Mouse (Mus musculus) heart, embryonic 13.5 days (tissue): Measurements from ENCODE around the gene Nek11. TPM values are rescaled to one million over a fixed set of nuclear protein-coding genes. Genes with fewer than 3 reads are reported as not detected.

ENCODE experiments used
- ATAC-seq: fragments of 200-750 bp; cut with Nextera tagmentation; 2 replicates; pipeline ENCODE4 v1.8.0; 2017; ENCODE audit warnings: moderate TSS enrichment; ENCODE audit not compliant: insufficient number of reproducible peaks, low FRiP score, low TSS enrichment; ENCODE audit errors: extremely low read depth
- H3K27ac ChIP-seq: fragments of 300-500 bp; sonication (generic); replicated peaks from 2 replicates; pipeline ENCODE4 v1.5.1; 2015; ENCODE audit warnings: moderate library complexity, mild to moderate bottlenecking, inconsistent platforms
- H3K27me3 ChIP-seq: fragments of 300-500 bp; sonication (generic); replicated peaks from 2 replicates; pipeline ENCODE4 v1.6.1; 2015; ENCODE audit warnings: mild to moderate bottlenecking, inconsistent platforms
- H3K36me3 ChIP-seq: fragments of 300-500 bp; sonication (generic); 2 replicates; pipeline ENCODE4 v1.6.1; 2015; ENCODE audit warnings: mild to moderate bottlenecking, inconsistent platforms
- H3K4me1 ChIP-seq: fragments of 300-500 bp; sonication (generic); 2 replicates; pipeline ENCODE4 v1.6.1; 2015; ENCODE audit warnings: inconsistent platforms
- H3K4me2 ChIP-seq: fragments of 300-500 bp; sonication (generic); 2 replicates; pipeline ENCODE4 v1.6.1; 2015; ENCODE audit warnings: inconsistent platforms, mild to moderate bottlenecking, moderate library complexity
- H3K4me3 ChIP-seq: fragments of 300-500 bp; sonication (generic); 2 replicates; pipeline ENCODE4 v1.5.1; 2015; ENCODE audit warnings: moderate library complexity, mild to moderate bottlenecking, inconsistent platforms
- H3K9ac ChIP-seq: fragments of 300-500 bp; sonication (generic); 2 replicates; pipeline ENCODE4 v1.6.1; 2015; ENCODE audit warnings: inconsistent platforms, mild to moderate bottlenecking, moderate library complexity
- H3K9me3 ChIP-seq: fragments of 300-500 bp; sonication (generic); 2 replicates; pipeline ENCODE4 v1.6.1; 2016; ENCODE audit warnings: inconsistent platforms
- WGBS: fragments of 180-500 bp; shearing (Covaris S2); methylation state at CpG from one replicate; pipeline ENCODE4 v1.1.7; 2015; ENCODE audit warnings: mixed read lengths; 5-methylcytosine and 5-hydroxymethylcytosine counted together
- polyA plus RNA-seq: library from polyadenylated mRNA; unstranded; fragments of >200 nt; fragmentation: Nextera tagmentation; extraction: Ambion mirVana; gene quantifications from 2 replicates; pipeline ENCODE4 v1.2.1, GENCODE M21; 2015

Nek11 gene
- polyA plus RNA-seq: 0.10 and 0.23 TPM in 2 replicates

- H3K4me2 ChIP-seq: peak within 1 kb of the TSS; percentile 77
- under 1% methylated on average over 44 of the region's 44 CpGs for WGBS
Observed at GRCm38 (mm10) chr9:105395218-105395627, at the start of gene Nek11, which contains the start of gene Aste1. TSS of gene Nek11 (minus strand) at chr9:105395524. TSS of gene Aste1 (plus strand) at chr9:105395392.

GRCm38 (mm10) chr9:105408549-105408948, 13.2 kb upstream of the Nek11 start:
- Histone ChIP-seq H3K4me3 (no peak overlapping the region), H3K27me3 (no peaks in the 10 kb centered on the region), H3K36me3 (peaks cover 77% of the 10 kb centered on the region), H3K9me3 (no peaks in the 10 kb centered on the region), H3K4me2 (no peak overlapping the region), H3K4me1 (no peaks in the 10 kb centered on the region), H3K9ac (no peak overlapping the region), H3K27ac (no peak overlapping the region)
- ATAC-seq: no peak
- WGBS: 88% methylated on average over 6 of the region's 6 CpGs

More at GRCm38 (mm10) chr9:105395218-105395627, at the start of gene Nek11, which contains the start of gene Aste1:
- Histone ChIP-seq H3K4me3 (peak within 1 kb of the TSS; percentile 70), H3K9ac (peak within 1 kb of the TSS; percentile 87), H3K27ac (peak within 1 kb of the TSS; percentile 96), H3K4me1 (peaks cover 45% of the 10 kb centered on the region), H3K36me3 (peaks cover 34% of the 10 kb centered on the region), H3K9me3 (no peaks in the 10 kb centered on the region), H3K27me3 (peaks cover 4% of the 10 kb centered on the region; the same call in 1 of the 2 replicates)
- peak; percentile 96 for ATAC-seq

DNA sequence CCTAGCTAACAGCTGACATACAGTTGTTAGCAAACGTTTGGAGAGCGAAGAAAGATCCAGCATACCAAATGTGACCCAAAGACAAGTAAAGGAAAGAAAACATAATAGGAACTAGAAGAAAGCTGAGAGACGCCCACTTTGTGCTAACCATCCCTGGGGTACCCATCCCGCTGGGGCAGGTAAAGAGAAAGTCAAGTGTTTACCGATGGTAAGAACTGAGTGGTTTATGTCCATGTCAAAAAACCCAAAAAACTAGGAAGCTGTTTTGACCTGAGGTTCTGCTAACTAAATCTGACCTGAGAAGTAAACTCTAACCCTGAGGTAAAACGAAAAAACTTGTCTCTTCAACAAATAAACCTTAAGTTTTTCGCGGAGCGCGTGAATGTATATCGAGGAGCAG, 604 bp downstream of the Nek11 start:
- H3K9ac ChIP-seq: peak overlapping the region; percentile 58; the same call in 1 of the 2 replicates
- 12% methylated on average over 11 of the region's 11 CpGs for WGBS

DNA sequence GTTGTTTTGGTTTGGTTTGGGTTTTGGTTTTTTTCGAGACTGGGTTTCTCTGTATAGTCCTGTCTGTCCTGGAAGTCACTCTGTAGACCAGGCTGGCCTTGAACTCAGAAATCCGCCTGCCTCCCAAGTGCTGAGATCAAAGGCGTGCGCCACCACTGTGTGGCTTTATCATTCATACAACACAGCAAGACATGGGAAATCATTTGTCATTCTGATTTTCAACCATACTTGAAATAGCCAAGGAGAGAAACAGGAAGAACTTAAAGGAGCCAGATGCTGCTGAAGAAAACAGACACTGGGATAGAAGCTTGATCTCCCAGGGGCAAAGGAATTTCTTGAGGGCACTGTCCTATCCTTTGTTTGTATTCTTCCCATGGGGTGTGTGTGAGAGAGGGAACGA, 4.7 kb downstream of the Nek11 start:
- Histone ChIP-seq H3K4me2 (no peak overlapping the region), H3K27me3 (peaks cover 5% of the 10 kb centered on the region; the same call in 1 of the 2 replicates), H3K9ac (no peak overlapping the region), H3K27ac (no peak overlapping the region), H3K36me3 (no peaks in the 10 kb centered on the region), H3K9me3 (no peaks in the 10 kb centered on the region), H3K4me1 (peaks cover 4% of the 10 kb centered on the region; the same call in 1 of the 2 replicates), H3K4me3 (no peak overlapping the region)
- ATAC-seq: no peak
- 52% methylated on average over 5 of the region's 5 CpGs for WGBS

More for the DNA sequence above, 604 bp downstream of the Nek11 start:
- Histone ChIP-seq H3K27ac (no peak overlapping the region), H3K9me3 (no peaks in the 10 kb centered on the region), H3K36me3 (peaks cover 29% of the 10 kb centered on the region), H3K4me3 (peak overlapping the region; percentile 70), H3K4me1 (peaks cover 40% of the 10 kb centered on the region), H3K27me3 (peaks cover 5% of the 10 kb centered on the region; the same call in 1 of the 2 replicates), H3K4me2 (peak overlapping the region; percentile 77)
- no peak for ATAC-seq

GRCm38 (mm10) chr9:105389289-105389688, 6.0 kb downstream of the Nek11 start:
- 15% methylated on average over 4 of the region's 4 CpGs for WGBS

DNA sequence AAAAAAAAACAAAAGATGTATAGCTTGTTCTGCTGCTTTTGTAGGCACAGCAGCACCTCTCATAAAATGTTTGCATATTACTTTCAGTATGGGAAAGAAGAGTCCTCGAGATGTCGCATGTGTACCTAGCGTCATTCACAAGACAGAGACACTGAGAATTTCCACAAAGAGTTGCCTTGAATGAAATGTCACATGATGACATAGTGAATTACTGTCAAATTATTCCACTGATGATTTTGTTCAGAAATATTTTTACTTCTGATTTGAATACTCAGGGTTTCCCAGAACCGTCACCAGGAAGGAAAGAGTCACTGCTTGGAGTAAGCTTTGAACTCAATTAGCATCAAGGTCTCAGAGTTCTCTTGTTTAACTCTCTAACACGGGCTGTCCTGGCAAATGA, 7.9 kb downstream of the Nek11 start:
- Histone ChIP-seq H3K36me3 (no peaks in the 10 kb centered on the region), H3K27me3 (0 out of 2 replicates have a peak, but pooled peaks cover 5% of the 10 kb centered on the region), H3K4me1 (no peaks in the 10 kb centered on the region), H3K4me2 (no peak overlapping the region), H3K9ac (no peak overlapping the region), H3K9me3 (no peaks in the 10 kb centered on the region), H3K27ac (no peak overlapping the region), H3K4me3 (no peak overlapping the region)
- no peak for ATAC-seq
- 73% methylated on average over 5 of the region's 5 CpGs for WGBS

More at GRCm38 (mm10) chr9:105389289-105389688, 6.0 kb downstream of the Nek11 start:
- Histone ChIP-seq H3K9ac (no peak overlapping the region), H3K27ac (no peak overlapping the region), H3K27me3 (peaks cover 5% of the 10 kb centered on the region; the same call in 1 of the 2 replicates), H3K4me2 (no peak overlapping the region), H3K4me3 (no peak overlapping the region), H3K4me1 (no peaks in the 10 kb centered on the region), H3K36me3 (no peaks in the 10 kb centered on the region), H3K9me3 (no peaks in the 10 kb centered on the region)
- no peak for ATAC-seq

DNA sequence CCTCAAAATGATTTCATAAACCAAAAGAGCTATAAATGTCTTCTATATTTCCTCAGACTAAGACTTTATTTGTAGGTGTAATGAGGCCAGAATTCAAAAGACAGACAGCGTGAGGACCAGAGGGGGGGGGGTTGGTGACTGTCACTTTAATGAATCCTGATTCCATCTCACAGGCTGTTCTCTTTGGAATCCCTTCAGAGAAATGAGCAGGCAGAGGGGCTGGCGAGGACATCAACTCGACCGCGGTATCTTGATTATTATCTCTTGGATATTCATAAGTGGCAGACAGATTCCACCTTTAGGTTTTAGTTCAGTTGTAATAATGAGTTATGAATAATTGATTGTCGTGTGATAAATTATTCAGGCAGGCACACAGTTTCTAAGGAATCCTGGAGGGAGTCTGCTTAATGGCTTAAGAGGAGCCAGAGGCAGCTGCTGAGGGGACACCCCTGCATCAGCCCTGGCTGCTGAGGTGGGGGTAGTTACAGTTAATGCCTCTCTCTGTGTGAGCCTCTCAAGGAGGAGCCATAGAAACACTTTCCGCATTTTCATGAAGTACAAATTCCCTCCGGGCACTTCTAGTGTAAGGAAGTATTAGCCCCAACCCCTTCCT, 15.7 kb downstream of the Nek11 start:
- no peak overlapping the region for H3K4me2 ChIP-seq
- WGBS: 79% methylated on average over 8 of the region's 8 CpGs
- H3K27me3 ChIP-seq: no peaks in the 10 kb centered on the region
- H3K9ac ChIP-seq: no peak overlapping the region
- no peak for ATAC-seq
- no peaks in the 10 kb centered on the region for H3K4me1 ChIP-seq
- no peaks in the 10 kb centered on the region for H3K36me3 ChIP-seq
- no peak overlapping the region for H3K27ac ChIP-seq
- H3K9me3 ChIP-seq: no peaks in the 10 kb centered on the region
- no peak overlapping the region for H3K4me3 ChIP-seq

DNA sequence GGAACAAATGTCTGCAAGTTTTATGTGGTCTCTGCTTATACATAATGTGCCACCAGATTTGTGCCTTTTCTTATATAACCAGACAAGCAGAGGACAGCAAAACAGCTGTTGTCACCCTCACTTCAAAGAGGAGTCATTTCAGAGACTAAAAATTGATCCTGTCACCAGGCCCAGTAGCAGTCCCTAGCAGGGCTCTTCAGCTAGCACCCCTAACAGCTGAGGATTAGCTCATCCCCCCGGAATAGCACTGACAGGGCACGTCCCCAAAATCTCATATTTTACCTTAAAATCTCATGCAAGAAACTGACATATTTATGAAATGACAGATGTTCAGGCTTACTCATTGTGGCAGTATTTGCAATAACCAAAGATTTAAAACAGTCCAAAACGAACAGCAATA, 17.7 kb downstream of the Nek11 start:
- Histone ChIP-seq H3K4me3 (no peak overlapping the region), H3K36me3 (no peaks in the 10 kb centered on the region), H3K9ac (no peak overlapping the region), H3K4me2 (no peak overlapping the region), H3K4me1 (no peaks in the 10 kb centered on the region), H3K9me3 (no peaks in the 10 kb centered on the region), H3K27me3 (no peaks in the 10 kb centered on the region; the same call in 1 of the 2 replicates), H3K27ac (no peak overlapping the region)
- no peak for ATAC-seq
- 60% methylated on average over 3 of the region's 3 CpGs for WGBS

DNA sequence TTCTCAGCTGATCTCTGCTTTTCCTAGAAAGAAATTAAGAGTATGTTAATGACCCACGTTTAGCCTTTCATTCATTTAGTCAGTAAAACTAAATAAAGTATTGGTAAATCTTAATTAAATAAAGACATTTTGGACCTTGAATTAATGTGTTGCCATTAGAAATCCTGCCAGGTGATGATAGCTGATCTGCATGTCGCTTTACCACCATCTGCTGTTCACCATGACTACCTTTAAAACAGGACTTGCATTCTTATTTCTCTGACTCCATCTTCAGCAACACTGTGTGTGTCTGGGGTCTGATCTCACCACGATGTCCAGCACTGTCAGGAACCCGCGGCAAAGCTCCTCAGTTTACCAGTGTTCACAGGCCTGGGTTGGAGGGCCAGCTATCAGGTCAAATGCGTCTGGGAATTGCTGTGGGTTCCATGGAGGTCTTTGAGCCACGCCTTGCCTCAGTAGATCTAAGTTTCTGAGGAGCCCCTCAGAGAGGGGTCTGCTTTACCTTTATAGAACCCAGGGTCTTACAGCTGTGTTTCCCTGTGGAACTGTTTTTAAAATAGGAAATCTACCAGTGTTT, 18.3 kb downstream of the Nek11 start:
- ATAC-seq: no peak
- no peaks in the 10 kb centered on the region for H3K36me3 ChIP-seq

DNA sequence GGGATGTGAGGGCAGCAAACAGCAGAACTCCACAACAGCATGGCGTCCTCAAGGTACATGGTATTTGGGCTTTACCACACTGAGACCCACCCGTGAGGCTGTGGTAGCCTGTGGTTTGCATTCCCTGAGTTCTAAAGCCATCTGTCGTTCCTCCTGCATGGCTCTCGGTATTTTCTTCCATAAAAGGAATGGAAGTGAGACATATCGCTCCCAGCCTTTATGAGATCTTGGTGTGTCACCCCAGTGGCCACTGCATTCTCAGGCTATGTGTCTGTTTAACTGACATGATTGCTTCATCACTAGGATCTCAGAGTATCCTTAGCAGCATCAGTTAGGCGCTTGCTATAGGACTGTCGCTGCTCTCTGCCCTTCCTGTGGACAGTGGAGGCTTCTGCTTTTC, 18.9 kb downstream of the Nek11 start:
- Histone ChIP-seq H3K4me2 (no peak overlapping the region), H3K4me1 (no peaks in the 10 kb centered on the region), H3K27me3 (no peaks in the 10 kb centered on the region; the same call in 1 of the 2 replicates), H3K4me3 (no peak overlapping the region), H3K9ac (no peak overlapping the region), H3K27ac (no peak overlapping the region), H3K36me3 (no peaks in the 10 kb centered on the region), H3K9me3 (no peaks in the 10 kb centered on the region)
- 54% methylated on average over 7 of the region's 7 CpGs for WGBS
- ATAC-seq: no peak

More for the DNA sequence above, 18.3 kb downstream of the Nek11 start:
- Histone ChIP-seq H3K4me2 (no peak overlapping the region), H3K9ac (no peak overlapping the region), H3K27ac (no peak overlapping the region), H3K4me1 (no peaks in the 10 kb centered on the region), H3K9me3 (no peaks in the 10 kb centered on the region), H3K4me3 (no peak overlapping the region), H3K27me3 (no peaks in the 10 kb centered on the region; the same call in 1 of the 2 replicates)
- 64% methylated on average over 7 of the region's 7 CpGs for WGBS

GRCm38 (mm10) chr9:105374361-105374760, 21.0 kb downstream of the Nek11 start:
- 50% methylated on average over 5 of the region's 5 CpGs for WGBS
- no peak overlapping the region for H3K4me3 ChIP-seq
- H3K36me3 ChIP-seq: no peaks in the 10 kb centered on the region
- no peak overlapping the region for H3K9ac ChIP-seq
- H3K27me3 ChIP-seq: no peaks in the 10 kb centered on the region; the same call in 1 of the 2 replicates
- no peaks in the 10 kb centered on the region for H3K4me1 ChIP-seq
- no peak overlapping the region for H3K27ac ChIP-seq
- H3K4me2 ChIP-seq: no peak overlapping the region
- no peaks in the 10 kb centered on the region for H3K9me3 ChIP-seq
- no peak for ATAC-seq
